Mouse (Mus musculus): Measurements from ENCODE around the gene Olfr145. TPM values are rescaled to one million over a fixed set of nuclear protein-coding genes. Genes with fewer than 3 reads are reported as not detected.

Gene Olfr145
- polyA plus RNA-seq, 1 experiment = not detected

- no peak overlapping the region for H3K4me3 ChIP-seq (ENCODE audit: insufficient read depth, low read length)
- no peak for TF ChIP-seq CTCF (IDR thresholded peaks at IDR 0.05; ENCODE audit: low read depth, low read length)
- no peak for TF ChIP-seq POLR2A (IDR thresholded peaks at IDR 0.05; ENCODE audit: borderline replicate concordance, low read depth, low read length)
Measured at GRCm38 (mm10) chr9:37924194-37924593, 27.7 kb downstream of the Olfr145 start.

GRCm38 (mm10) chr9:37925445-37925844, 28.9 kb downstream of the Olfr145 start:
- H3K4me1 ChIP-seq (ENCODE audit: control insufficient read depth, insufficient read depth, low read length) = no peaks in the 10 kb centered on the region
- no peak overlapping the region for H3K4me3 ChIP-seq (ENCODE audit: insufficient read depth, low read length)
- no peak overlapping the region for H3K27ac ChIP-seq (ENCODE audit: insufficient read depth, low read depth, low read length)
- TF ChIP-seq POLR2A (IDR thresholded peaks at IDR 0.05; ENCODE audit: borderline replicate concordance, low read depth, low read length) (no peak), CTCF (IDR thresholded peaks at IDR 0.05; ENCODE audit: low read depth, low read length) (no peak)

More at GRCm38 (mm10) chr9:37924194-37924593, 27.7 kb downstream of the Olfr145 start:
- H3K27ac ChIP-seq (ENCODE audit: insufficient read depth, low read depth, low read length) = no peak overlapping the region
- no peaks in the 10 kb centered on the region for H3K4me1 ChIP-seq (ENCODE audit: control insufficient read depth, insufficient read depth, low read length)

- H3K4me1 ChIP-seq (ENCODE audit: control insufficient read depth, insufficient read depth, low read length) = no peaks in the 10 kb centered on the region
- H3K27ac ChIP-seq (ENCODE audit: insufficient read depth, low read depth, low read length) = no peak overlapping the region
- H3K4me3 ChIP-seq (ENCODE audit: insufficient read depth, low read length) = no peak overlapping the region
- TF ChIP-seq CTCF (IDR thresholded peaks at IDR 0.05; ENCODE audit: low read depth, low read length) (no peak), POLR2A (IDR thresholded peaks at IDR 0.05; ENCODE audit: borderline replicate concordance, low read depth, low read length) (no peak)
Measured at GRCm38 (mm10) chr9:37926019-37927013, 29.8 kb downstream of the Olfr145 start.

DNA sequence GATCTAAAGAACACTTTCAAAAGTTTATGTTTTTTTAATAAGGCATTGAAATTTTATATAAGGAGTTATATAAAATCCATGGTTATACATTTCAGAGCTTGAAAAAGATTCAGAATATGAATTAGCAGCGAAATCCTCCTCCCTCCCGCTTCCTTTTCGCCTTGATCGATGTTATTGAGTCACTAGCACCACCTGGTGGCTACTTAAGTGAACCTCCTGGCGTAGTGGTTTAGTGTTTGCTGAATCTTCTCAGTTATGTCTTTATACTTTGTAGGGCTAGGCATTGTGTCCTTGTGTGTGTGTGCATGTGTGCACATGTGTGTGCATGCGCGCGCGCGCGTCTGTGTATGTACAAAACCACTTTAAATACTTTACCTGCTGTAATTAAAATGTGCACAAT, 36.0 kb downstream of the Olfr145 start:
- H3K4me3 ChIP-seq (ENCODE audit: insufficient read depth, low read length) = no peak overlapping the region
- H3K4me1 ChIP-seq (ENCODE audit: control insufficient read depth, insufficient read depth, low read length) = no peaks in the 10 kb centered on the region
- no peak overlapping the region for H3K27ac ChIP-seq (ENCODE audit: insufficient read depth, low read depth, low read length)
- no peak for TF ChIP-seq POLR2A (IDR thresholded peaks at IDR 0.05; ENCODE audit: borderline replicate concordance, low read depth, low read length)
- no peak for TF ChIP-seq CTCF (IDR thresholded peaks at IDR 0.05; ENCODE audit: low read depth, low read length)

- Histone ChIP-seq H3K27ac (ENCODE audit: insufficient read depth, low read depth, low read length) (no peak overlapping the region), H3K4me1 (ENCODE audit: control insufficient read depth, insufficient read depth, low read length) (no peaks in the 10 kb centered on the region), H3K4me3 (ENCODE audit: insufficient read depth, low read length) (no peak overlapping the region)
- no peak for TF ChIP-seq CTCF (IDR thresholded peaks at IDR 0.05; ENCODE audit: low read depth, low read length)
- TF ChIP-seq POLR2A (IDR thresholded peaks at IDR 0.05; ENCODE audit: borderline replicate concordance, low read depth, low read length) = no peak
Measured at GRCm38 (mm10) chr9:37934146-37934545, 37.6 kb downstream of the Olfr145 start.

DNA sequence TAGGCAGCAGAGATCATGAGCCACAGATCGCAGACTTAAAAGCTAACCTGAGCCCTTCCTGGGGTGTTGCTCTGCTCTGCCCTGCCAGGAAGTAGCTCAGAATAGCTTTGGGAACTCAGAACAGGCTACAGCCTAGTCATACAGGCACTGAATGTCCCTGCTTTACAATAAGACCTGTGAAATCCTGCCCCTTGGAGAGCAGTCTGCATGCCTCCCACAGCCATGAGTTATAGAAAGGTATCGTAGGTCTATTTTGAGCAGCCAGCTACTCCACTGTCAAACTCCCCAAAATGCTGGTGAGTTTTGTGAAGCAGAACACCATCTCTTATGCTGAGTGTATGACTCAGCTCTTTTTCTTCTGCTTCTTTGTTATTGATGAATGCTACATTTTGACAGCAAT, 44.6 kb downstream of the Olfr145 start:
- TF ChIP-seq POLR2A (IDR thresholded peaks at IDR 0.05; ENCODE audit: borderline replicate concordance, low read depth, low read length) (no peak), CTCF (IDR thresholded peaks at IDR 0.05; ENCODE audit: low read depth, low read length) (no peak)
- Histone ChIP-seq H3K4me3 (ENCODE audit: insufficient read depth, low read length) (no peak overlapping the region), H3K27ac (ENCODE audit: insufficient read depth, low read depth, low read length) (no peak overlapping the region), H3K4me1 (ENCODE audit: control insufficient read depth, insufficient read depth, low read length) (no peaks in the 10 kb centered on the region)

Other genes starting within 250 kb of the Olfr145 start
- gene Tbrg1, start 239.4 kb upstream of the Olfr145 start, polyA plus RNA-seq (2012; ENCODE audit: insufficient read depth, insufficient read length, missing spikeins) = 36.4 and 36.5 TPM in 2 replicates
- not detected in 2 replicates for gene Panx3, start 227.5 kb upstream of the Olfr145 start, polyA plus RNA-seq (2012; ENCODE audit: insufficient read depth, insufficient read length, missing spikeins)
- not detected in 2 replicates for gene Olfr160, start 180.5 kb upstream of the Olfr145 start, polyA plus RNA-seq (2012; ENCODE audit: insufficient read depth, insufficient read length, missing spikeins)
- not detected in 2 replicates for gene Olfr874, start 151.6 kb upstream of the Olfr145 start, polyA plus RNA-seq (2012; ENCODE audit: insufficient read depth, insufficient read length, missing spikeins)
- gene Olfr875, start 124.9 kb upstream of the Olfr145 start, polyA plus RNA-seq (2012; ENCODE audit: insufficient read depth, insufficient read length, missing spikeins) = not detected in 2 replicates
- gene Olfr876, start 93.7 kb upstream of the Olfr145 start, polyA plus RNA-seq (2012; ENCODE audit: insufficient read depth, insufficient read length, missing spikeins) = 0.17 TPM in 1 of 2 replicates, not detected in the other
- not detected in 2 replicates for gene Olfr877, start 42.5 kb upstream of the Olfr145 start, polyA plus RNA-seq (2012; ENCODE audit: insufficient read depth, insufficient read length, missing spikeins)
- gene Olfr878, start 21.1 kb downstream of the Olfr145 start, polyA plus RNA-seq (2012; ENCODE audit: insufficient read depth, insufficient read length, missing spikeins) = not detected in 2 replicates
- gene Olfr881, start 95.1 kb downstream of the Olfr145 start, polyA plus RNA-seq (2012; ENCODE audit: insufficient read depth, insufficient read length, missing spikeins) = not detected in 2 replicates
- not detected in 2 replicates for gene Olfr883, start 129.1 kb downstream of the Olfr145 start, polyA plus RNA-seq (2012; ENCODE audit: insufficient read depth, insufficient read length, missing spikeins)
- gene Olfr884, start 149.8 kb downstream of the Olfr145 start, polyA plus RNA-seq (2012; ENCODE audit: insufficient read depth, insufficient read length, missing spikeins) = not detected in 2 replicates
- not detected in 2 replicates for gene Olfr885, start 164.6 kb downstream of the Olfr145 start, polyA plus RNA-seq (2012; ENCODE audit: insufficient read depth, insufficient read length, missing spikeins)
- gene Olfr887, start 187.3 kb downstream of the Olfr145 start, polyA plus RNA-seq (2012; ENCODE audit: insufficient read depth, insufficient read length, missing spikeins) = not detected in 2 replicates
- not detected in 2 replicates for gene Olfr888, start 211.4 kb downstream of the Olfr145 start, polyA plus RNA-seq (2012; ENCODE audit: insufficient read depth, insufficient read length, missing spikeins)
- gene Olfr889, start 218.5 kb downstream of the Olfr145 start, polyA plus RNA-seq (2012; ENCODE audit: insufficient read depth, insufficient read length, missing spikeins) = not detected in 2 replicates
- not detected in 2 replicates for gene Olfr890, start 245.8 kb downstream of the Olfr145 start, polyA plus RNA-seq (2012; ENCODE audit: insufficient read depth, insufficient read length, missing spikeins)

Data from bone marrow macrophage, adult 2 months (primary cell).